Mouse (Mus musculus) right cerebral cortex, postnatal 25 days (tissue): Measurements from ENCODE around the gene Gm20388.

Source experiments
- DNase-seq: peaks from one replicate; pipeline ENCODE4 v3.0.0; 2022

The Gm20388 gene

GRCm38 (mm10) chr8:122473911-122474421, 2563.3 kb downstream of the Gm20388 start:
- no peak for DNase-seq

DNA sequence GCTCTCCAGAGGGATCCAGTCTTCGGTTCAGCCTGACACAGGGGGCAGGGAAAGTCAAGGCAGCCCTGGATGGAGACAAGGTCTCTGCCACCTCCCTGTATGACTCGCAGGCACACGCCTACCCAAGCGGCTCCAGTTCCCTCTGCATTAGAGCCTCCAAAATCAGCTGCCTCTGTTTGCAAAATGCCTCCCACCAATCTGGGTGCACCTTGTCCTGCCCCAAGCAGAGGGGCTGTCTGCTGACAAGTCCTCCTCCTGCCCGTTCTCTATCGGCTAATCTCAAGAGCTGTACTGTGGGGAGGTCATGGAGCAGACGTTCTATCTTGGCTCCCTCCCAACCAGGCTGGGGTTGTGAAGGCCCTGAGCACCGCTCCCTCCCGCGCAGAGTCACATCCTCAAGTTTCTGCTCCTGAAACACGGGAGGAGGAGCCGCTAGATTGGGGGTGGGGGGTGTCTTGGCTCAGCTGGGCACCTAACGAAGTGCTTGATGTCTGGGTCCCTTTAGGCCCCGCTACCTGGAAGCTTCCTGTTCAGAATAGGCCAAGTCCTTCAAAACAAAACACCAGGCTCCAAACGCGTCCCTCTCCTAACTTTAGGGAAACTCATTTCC, 2564.4 kb downstream of the Gm20388 start:
- DNase-seq, result peak; percentile 25

GRCm38 (mm10) chr8:122475580-122476320, 2565.1 kb downstream of the Gm20388 start, which contains the start of the genes Rnf166 and Ctu2:
Gene Rnf166 (minus strand): TSS chr8:122476064.
Gene Ctu2 (plus strand): TSS chr8:122476143.
- peak; percentile 94 for DNase-seq

DNA sequence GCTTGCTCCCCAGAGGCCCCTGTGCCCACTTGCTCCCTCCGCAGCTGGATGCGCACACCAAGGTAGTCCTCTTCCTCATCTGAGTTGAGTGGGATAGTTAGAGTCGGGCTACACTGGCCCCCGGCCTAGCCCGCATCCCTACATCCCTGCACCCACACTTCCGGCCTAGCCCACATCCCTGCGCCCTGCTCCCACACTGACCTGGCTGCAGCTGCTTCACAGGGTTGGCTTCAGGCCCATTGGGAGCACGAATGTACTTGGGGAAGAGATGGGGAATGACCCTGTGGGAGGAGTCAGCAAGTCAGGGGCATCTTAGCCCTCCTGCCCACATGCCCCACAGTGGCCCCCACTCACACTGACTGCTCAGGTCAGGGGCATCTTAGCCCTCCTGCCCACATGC, 2571.8 kb downstream of the Gm20388 start:
- no peak for DNase-seq

DNA sequence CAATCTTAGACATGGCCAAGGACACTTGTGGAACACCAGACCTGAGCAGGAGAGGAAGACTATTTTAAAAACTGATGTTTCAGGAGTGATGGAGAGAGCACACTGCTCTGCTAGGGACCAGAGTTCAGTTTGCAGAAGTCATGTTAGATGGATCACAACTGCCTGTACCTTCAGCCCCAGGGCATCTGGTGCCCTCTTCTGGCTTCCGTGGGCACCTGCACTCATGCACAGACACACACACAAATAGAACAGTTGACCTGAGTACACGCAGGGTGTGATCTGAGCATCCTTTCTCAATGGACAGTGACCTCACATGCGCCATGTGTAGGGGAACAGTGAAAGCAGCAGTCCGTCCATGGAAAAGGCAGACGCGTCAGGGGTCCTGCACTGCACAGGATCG, 2573.2 kb downstream of the Gm20388 start:
- no peak for DNase-seq

- no peak for DNase-seq
These were observed 2574.2 kb downstream of the Gm20388 start for GRCm38 (mm10) chr8:122484831-122485230.

- DNase-seq, result no peak
These were observed 2577.7 kb downstream of the Gm20388 start for GRCm38 (mm10) chr8:122488387-122488786.

- DNase-seq, result no peak
These were observed 2586.5 kb downstream of the Gm20388 start for GRCm38 (mm10) chr8:122497016-122497734.

GRCm38 (mm10) chr8:122497912-122498311, 2587.3 kb downstream of the Gm20388 start:
- DNase-seq, result no peak

GRCm38 (mm10) chr8:122500856-122501255, 2590.2 kb downstream of the Gm20388 start:
- DNase-seq, result peak; percentile 57

GRCm38 (mm10) chr8:122511552-122511951, 2600.9 kb downstream of the Gm20388 start:
- no peak for DNase-seq

- DNase-seq, result no peak
These were observed 2601.8 kb downstream of the Gm20388 start for GRCm38 (mm10) chr8:122512392-122512791.

DNA sequence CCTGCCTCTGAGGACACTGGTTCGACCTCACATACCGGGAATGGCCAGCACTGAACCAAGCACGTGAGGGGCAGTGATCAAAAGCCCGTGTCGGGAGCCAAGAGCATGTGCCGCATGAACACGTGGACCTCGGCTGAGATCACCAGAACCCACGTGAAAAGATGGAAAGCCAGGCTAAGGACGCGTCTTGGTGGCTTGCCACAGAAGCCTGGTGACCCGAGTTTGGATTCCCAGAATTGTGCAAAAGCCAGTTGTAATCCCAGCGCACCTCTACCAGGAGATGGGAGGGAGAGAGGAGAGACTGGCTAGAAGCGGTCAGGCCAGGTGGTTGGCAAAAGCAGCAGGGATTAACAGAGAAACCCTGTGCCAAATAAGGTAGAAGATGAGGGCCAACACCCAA, 2605.1 kb downstream of the Gm20388 start:
- no peak for DNase-seq

DNA sequence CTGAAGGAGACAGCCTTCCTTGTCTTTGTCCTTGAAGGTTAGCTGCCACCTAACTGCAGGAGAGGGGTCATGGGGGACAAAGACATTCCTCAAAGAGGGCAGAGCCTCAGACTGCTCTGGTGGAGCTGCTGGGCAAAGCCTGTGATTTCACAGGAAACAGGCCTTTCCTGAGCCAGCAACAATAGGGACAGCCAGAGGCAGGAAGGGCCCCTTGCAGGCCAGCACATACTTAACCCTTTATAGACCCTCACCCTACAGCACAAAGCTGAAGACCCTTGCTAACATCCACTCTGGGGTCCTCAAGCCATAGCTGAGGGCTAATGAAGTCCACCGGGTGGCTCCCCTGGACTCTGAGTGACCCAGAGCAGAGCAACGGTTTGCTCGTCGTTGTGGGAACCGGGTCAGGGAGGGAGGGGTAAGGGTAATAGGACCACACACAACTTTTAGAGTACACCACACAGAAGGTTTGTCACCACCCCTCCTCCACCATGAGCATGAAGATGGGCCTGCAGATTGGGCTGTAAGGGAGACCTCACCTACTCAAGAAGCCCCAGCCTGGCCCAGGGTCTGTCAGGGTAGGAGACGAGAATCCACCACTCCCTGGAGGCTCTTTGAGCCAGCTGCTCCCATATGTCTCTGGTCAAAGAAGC, 2607.0 kb downstream of the Gm20388 start:
- DNase-seq, result no peak

DNA sequence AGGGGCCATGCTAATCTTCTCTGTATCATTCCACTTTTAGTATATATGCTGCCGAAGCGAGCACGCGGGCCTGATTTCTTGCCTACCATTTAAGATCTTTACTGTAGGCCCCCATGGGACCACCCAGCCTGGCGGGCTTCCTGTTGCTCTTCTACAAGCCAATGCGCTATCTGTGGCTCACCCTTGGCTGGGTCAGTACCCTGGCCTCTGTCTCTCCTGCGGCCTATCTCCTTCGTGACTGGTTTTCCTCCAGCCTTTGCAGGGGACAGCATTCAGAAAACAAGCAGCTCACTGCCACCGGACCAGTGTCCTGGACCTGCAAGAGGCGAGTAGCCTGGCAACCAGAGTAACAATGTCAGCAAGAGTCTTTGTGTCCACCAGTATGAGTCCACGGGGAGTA, 2610.0 kb downstream of the Gm20388 start:
- DNase-seq, result no peak

- no peak for DNase-seq
These were observed 2612.4 kb downstream of the Gm20388 start for GRCm38 (mm10) chr8:122522796-122523651.

DNA sequence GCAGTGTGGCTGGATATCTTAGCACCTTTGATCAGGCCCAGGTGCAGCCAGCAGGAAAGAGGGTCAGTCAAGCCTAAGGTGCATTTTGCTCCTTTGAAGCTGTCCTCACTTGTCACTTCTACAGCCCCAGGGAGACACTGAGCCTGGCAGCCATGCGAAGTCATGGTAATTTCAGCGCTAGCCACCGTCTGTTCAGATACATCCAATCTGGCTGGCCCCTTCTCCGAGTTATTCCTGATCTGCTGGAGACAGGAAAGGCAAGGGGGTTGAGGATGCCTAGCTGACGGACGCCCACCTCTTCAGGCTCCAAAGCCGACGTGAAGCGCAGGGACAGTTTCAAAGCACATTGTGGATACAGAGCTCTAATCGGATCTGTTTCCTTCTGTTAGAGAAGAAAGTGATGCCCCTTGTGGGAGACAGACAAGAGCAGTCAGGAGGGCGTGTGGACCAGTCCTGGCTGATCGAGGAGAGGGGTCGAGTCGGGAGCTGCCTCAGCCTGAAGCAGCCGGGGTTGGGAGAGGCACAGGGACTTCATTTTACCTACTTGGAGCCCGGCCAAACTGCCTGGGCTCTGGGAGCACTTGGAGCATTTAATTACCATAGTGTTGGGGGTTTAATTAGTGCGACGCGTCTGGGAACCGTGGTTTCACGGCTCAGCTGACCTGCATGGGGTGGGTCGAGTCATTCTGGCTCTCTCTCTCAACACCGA, 2613.2 kb downstream of the Gm20388 start:
- DNase-seq, result peak; percentile 13

GRCm38 (mm10) chr8:122524506-122524905, 2613.9 kb downstream of the Gm20388 start:
- DNase-seq, result no peak

DNA sequence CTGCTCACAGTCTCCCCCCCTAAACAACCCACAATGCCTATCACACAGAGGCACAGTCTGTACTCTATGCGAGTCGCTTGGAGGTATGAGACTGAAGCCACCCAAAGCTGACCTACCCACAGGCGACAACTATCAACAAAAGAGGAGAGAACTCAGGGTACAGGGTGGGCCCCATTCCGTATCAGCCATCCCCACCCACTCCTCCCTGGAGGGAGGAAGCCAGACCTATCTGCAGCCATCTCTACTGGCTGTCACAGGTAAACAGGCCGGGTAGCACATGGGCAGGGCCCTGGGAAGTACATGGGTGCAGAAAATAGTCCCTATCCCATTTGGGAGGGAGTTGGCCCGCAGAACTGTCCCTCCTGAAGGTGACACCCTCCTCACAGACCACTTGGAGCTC, 2614.4 kb downstream of the Gm20388 start:
- DNase-seq, result no peak

- no peak for DNase-seq
These were observed 2615.4 kb downstream of the Gm20388 start for GRCm38 (mm10) chr8:122526084-122526483.

DNA sequence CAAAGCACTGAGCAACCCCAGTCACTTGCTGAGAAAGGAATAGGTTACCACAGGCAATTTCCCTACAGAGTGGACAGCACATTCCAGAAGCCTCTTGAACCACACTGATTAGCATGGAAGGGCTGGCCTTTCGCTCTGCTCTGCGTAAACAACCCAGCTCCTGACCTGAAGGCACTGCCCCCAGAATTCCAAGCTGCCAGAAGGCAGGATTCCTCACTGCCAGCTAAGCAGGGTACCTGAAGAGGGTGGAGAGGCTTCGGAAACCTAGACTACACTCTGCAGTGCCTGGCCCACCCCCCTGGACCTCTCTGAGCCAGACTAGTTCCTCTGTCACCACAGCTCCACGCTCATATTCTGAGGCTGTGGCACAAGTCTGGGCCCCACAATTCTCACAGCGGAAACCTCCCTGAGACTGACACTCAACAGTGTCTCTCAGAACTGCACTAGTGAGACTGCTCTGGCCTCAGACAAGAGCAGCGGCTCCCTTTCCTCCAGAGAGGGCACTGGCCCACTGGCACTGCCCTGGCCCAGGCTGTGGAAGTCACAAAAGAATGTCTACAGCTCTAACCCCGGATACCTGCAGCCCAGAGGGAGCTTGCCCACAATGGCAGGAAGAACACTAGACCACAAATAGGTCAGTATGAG, 2616.0 kb downstream of the Gm20388 start:
- DNase-seq, result no peak
